Mouse (Mus musculus): ENCODE results near the gene Kif15. TPM values are rescaled to one million over a fixed set of nuclear protein-coding genes. Genes with fewer than 3 reads are reported as not detected.

The Kif15 gene
- 46.4 and 54.2 TPM in 2 replicates for polyA plus RNA-seq (2012; rRNA removed)

DNA sequence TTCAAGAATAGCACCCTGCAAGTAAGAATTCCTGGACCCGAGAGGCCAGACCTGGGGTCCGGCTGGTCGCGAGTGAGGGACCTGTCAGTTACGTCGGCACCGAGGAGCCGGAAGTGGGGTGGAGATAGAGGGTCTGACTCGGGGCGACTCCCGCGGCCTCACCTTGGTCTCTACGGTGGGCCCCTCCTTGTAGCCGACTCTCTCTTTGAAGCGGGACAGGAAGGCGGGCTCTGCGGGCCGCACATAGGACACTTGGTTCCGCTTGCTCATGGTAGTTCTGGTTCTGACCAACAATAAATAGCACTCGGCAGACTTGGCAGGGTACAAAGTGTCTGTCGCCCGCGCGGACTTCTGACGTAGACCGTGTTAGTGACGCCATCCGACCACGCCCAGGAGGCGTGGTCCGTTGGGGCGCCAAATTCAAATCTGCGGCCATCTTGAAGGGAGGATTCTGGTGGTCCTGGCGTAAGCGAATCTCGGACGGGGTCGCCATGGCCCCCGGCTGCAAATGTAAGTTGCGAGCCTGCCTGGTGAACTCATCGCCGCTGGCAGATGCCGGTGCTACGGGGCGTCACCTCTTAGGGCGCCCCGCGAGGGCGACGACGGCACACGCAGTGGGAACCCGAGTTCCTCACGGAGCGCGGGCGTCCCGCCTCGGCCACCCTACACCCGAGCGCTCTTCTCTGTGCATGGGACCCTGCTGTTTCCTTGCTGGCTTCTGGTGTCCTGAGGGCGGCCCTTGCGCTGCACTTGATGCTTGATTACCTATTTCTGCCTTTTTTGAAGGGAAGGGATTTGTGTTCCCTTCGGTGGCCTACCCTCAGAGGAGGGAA lies at the start of gene Kif15, which contains the start of gene 1110059G10Rik:
Gene Kif15, plus strand, starts transcription at position 404 of the 833 bp plus-strand sequence.
Gene 1110059G10Rik, minus strand, starts transcription at position 358 of the 833 bp plus-strand sequence.

DNA sequence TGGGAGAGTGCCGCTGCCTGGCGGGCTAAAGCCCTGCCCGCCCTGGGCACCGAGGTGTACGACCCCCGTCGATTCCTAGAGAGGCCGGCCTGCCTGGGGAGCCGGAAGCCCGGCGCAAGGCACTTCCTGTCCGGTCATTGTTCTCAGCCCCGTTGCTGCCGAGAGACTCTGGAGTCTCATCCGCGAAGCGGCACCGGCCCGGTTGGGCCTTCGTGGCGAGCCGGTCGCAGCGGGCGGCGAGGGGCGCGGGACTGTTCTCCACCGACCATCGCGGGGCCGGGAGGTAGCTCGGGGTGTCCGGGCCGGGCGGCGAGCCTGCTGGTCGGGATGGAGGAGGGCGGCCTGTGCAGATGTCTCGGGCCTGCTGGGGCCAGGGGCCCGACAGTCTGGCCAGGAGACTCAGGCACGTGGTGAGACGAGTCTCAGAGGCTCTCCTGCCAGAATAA lies 27.9 kb upstream of the Kif15 start, which contains the start of gene Zfp105:
Gene Zfp105, plus strand, starts transcription at position 137 of the 446 bp plus-strand sequence.

DNA sequence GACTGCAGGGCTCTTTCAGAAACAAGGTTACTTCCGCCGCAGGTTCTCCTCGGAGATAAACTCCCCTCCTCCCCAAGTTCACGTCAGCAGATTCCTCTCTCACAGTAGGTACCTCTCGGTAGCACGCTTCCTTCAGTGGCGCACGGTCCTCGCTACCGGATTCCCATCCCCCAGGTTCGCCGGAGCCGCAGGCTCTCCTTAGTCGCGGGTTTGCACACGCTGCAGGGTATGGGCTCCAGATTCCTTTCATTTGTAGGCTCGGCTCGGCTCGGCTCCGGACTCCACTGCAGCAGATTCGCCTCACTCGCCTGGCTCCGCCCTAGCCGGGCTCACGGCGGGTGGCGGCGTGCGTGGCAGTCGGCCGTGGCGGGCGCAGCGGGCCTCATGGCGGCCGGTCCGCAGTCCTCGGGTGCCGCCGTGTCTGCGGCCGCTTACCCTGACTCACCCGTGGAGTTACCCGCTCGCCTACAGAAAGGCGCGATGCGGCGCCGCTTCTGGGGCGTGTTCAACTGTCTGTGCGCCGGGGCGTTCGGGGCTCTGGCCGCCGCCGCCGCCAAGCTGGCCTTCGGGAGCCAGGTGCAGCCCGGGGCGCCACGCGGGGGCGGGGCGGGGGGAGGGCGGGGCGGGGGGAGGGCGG lies 70.3 kb downstream of the Kif15 start, which contains the start of gene Tmem42:
Gene Tmem42, plus strand, starts transcription at position 332 of the 637 bp plus-strand sequence.

DNA sequence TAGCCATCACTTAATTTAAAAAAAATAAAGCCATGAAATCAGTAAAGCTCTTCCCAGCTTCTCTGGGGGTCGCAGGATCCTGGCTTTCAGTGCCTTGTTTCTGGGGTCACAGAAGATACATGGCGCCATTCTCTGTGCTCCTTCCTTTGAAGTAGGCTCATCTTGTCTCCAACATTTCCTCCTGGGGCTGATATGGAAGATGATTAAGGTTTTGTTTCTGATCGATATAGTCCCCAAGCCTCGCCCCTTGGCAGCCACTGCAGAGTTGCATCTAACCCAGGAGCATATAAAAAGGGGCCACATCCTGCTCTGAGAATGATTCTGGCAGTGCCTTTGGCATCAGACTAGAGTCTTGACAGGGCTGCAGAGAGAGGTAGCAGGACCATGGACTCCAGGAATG lies 83.6 kb downstream of the Kif15 start, which contains the start of gene Tgm4:
Gene Tgm4, plus strand, starts transcription at position 301 of the 400 bp plus-strand sequence.

Other genes with a start within 250 kb of the Kif15 start
- 0.01 TPM in 1 of 2 replicates, not detected in the other for gene Topaz1, start 203.7 kb upstream of the Kif15 start, polyA plus RNA-seq (2012; rRNA removed)
- gene Tcaim, start 145.5 kb upstream of the Kif15 start, polyA plus RNA-seq (2012; rRNA removed), result 1.5 and 1.9 TPM in 2 replicates
- gene Gm35549, start 107.0 kb upstream of the Kif15 start, polyA plus RNA-seq (2012; rRNA removed), result not detected in 2 replicates
- gene Zfp445, start 85.0 kb upstream of the Kif15 start, polyA plus RNA-seq (2012; rRNA removed), result 19.0 and 22.4 TPM in 2 replicates
- gene Zkscan7, start 65.4 kb upstream of the Kif15 start, polyA plus RNA-seq (2012; rRNA removed), result 0.63 and 0.71 TPM in 2 replicates
- 1.2 and 1.3 TPM in 2 replicates for gene Zfp105, start 28.0 kb upstream of the Kif15 start, polyA plus RNA-seq (2012; rRNA removed)
- gene 1110059G10Rik, start within 50 bp of the Kif15 start, polyA plus RNA-seq (2012; rRNA removed), result 10.2 and 10.8 TPM in 2 replicates
- 3.5 and 3.8 TPM in 2 replicates for gene Tmem42, start 70.3 kb downstream of the Kif15 start, polyA plus RNA-seq (2012; rRNA removed)
- 0.01 and 0.02 TPM in 2 replicates for gene Tgm4, start 83.7 kb downstream of the Kif15 start, polyA plus RNA-seq (2012; rRNA removed)
- 15.9 and 20.0 TPM in 2 replicates for gene Zdhhc3, start 162.2 kb downstream of the Kif15 start, polyA plus RNA-seq (2012; rRNA removed)
- 85.2 and 87.4 TPM in 2 replicates for gene Exosc7, start 162.2 kb downstream of the Kif15 start, polyA plus RNA-seq (2012; rRNA removed)
- gene Clec3b, start 199.9 kb downstream of the Kif15 start, polyA plus RNA-seq (2012; rRNA removed), result 0.13 and 0.26 TPM in 2 replicates